Mouse (Mus musculus) left cerebral cortex, adult 11 months (tissue): ENCODE measurements at regions not wholly inside any gene's neighbourhood (a gene's known extent, or its start where the extent isn't known, plus 50 kb on each side); places are given as distances from the start of the nearest gene placed in this dataset.
A peak's percentile ranks its signal among the peaks of the same experiment; 100 is the strongest.
"Not testable (repeated sequence)": the region's sequence is repeated elsewhere in the genome, so short reads cannot be mapped to it uniquely, and the experiment has no call there.

Experiments
- DNase-seq: peaks from one replicate; pipeline ENCODE4 v3.0.0; 2022; ENCODE audit warnings: low spot score

DNA sequence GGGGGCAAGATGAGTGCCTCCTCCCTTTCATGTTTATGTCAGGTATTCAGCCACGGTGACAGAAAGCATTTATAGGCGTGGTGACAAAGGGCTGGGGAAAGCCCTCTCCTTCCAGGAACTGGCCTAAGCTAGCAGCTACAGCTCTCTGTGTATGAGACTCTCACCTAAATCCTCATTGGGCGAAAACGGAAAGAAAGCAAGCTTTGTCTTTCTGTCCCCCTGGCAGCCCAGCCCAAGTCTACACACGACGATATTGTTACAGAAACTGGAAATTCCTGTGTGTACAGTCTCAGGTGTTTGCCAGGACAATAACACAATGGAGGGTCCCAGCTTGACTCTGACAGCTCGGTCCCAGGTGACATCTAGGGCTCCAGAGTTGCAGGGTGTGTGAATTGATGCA, 60.0 kb downstream of the Dact2 start:
- no peak for DNase-seq

DNA sequence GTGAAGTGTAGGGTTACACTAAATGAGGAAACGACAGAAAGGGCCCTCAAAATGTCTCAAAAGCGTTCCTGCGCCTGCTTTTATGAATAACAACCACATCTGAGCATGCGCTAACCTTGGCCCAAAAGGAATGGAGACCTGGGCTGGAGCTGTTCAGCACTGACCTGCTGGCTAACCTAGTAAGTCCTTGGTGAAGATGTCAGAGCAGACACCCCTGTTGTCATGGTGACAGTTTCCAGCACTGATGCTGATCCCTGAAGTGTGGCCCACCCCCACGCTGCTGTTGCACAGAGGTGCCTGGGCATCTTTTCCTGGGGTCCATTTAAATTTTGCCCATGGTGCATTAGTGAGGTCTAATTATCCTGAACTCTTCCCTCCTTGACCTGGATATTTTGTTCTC, 62.4 kb downstream of the Dact2 start:
- no peak for DNase-seq

DNA sequence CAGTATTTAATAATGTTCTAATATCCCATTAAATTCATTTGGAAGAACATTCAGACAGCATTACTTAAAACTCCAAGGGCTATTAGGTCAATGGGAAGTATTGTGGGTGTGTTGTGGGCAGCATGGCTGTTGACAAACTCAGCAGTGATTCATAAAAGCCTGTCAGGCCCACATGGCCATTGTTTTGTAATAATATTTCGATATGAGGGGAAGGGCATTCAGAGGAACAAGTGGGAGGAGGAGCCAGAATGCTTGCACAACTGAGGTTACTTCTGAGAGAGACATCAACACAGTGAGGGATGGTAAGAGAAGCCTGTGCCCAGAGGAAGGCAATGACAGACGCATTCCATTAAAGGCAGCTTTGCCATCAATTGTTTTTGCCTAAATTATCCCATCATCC, 63.8 kb downstream of the Dact2 start:
- DNase-seq: no peak

DNA sequence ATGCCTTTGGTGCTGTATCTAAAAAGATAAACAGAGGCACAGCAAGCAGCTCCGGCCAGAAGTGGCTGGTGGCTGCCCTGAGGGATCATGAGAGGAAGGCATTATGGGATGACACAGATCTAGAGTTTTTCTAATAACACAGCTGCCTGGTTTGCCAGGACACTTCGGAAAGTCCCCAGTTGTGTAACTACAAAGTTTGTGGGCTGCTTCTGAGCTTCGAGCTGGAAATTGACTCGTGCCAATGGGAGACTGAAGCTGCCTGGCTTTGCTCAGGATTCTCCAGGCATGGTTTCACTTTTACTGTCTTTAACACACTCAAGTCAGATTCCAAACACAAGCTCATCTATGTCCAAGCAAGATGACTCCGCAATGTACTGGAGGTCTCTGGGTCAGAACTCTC, 65.2 kb downstream of the Dact2 start:
- DNase-seq: no peak

DNA sequence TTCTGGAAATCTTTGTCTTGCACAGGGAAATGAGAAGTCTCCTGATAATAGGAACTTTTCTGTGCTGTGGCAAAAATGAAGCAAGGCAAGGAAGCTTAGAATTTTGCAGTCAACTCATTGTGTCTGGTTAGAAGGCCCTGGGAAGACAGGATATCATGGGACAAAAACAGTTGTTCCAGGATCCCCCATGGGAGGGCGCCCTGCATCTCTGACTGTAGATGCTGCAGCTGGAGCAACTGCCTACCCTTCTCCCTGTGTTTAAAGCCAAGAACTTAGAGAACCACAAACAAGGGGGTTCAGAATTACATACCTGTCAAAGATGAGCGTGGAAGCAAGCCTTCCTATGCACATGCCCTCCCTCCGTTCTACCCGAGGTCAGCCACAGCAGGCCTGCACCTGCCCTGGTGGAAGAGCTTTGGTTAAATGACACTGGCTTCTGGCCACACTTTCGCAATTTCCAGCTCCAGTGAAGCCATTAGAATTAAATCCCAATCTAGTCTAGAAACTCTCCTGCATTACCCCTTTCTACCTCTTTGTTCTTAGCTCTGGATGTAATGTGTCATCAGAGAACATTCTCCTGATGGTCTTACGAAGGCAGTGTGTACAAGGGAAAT, 67.3 kb downstream of the Dact2 start:
- peak; percentile 83 for DNase-seq

DNA sequence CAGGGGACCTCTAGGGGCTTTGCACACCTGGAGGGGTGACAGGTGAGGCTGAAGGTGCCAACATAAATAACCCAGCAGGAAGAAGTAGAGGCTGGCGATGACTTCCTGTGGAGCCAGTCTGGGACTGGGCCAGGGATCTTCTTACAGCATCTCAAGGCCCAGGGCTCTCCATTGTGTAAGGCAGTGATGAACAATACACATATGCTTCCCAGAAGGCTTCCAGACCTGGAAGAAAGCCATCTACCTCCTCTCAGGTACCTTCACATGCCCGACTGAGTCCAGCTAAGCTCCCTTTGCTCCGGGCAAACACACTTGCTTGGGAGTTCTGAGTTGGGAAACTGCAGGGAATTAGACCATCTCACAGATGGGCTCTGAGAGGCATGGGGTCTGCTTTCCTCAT, 69.5 kb downstream of the Dact2 start:
- DNase-seq: no peak

DNA sequence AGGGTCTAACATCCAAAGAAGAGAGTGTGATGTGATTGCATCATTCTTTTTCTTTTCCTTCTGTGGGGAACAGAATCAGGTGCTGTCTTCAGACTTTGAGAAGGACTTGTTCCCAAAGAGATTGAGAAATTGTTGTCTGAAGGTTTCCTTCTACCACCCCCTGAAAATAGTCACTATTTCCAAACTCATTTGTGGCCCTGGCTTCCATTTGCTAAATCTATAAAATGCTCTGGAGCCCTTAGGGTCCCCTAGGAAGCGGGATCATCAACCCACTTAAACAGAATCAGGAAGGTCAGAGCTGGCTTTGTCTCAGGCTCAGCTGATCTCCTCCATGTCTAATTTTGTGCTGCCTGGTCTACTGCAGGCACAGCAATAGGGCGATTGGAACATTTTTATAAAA, 70.1 kb downstream of the Dact2 start:
- DNase-seq: no peak

DNA sequence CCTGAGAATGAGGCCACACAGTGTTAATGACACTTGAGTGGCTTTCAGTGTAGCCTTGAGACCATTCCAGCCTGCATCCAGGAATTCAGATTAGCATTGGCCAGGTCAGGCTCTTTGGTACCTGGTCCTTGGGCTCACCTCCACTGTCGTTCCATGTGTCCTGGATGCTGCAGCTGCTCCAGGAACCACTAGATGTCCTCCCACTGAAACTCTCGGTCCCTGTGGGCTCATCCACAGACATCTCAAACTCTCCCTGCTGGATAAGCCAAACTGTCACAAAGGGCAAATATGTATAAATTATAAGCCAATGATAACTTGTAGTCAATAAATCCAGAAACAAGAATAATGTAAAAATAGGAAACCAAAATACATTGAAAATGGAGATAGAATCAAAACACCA, 67.7 kb upstream of the Gm7358 start:
- not testable (repeated sequence) for DNase-seq

DNA sequence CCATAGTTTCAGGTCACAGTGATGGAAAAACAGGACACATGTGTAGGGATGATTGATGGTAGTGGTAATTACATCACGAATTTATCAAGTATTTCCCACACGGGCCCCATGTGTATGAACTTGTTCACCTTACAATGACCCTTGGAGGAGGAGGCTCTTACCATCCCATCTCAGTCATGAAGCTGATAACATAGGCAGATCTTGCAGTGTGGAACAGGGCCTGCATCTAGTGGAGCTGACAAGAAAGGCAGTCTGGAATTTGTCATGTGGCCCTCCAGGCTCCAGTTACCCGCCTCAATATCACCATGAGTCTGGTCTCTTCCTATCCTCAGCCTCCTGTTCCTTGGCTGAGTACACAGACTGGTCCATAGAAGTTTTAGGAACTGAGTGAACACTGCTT, 59.5 kb upstream of the Gm7358 start:
- no peak for DNase-seq

DNA sequence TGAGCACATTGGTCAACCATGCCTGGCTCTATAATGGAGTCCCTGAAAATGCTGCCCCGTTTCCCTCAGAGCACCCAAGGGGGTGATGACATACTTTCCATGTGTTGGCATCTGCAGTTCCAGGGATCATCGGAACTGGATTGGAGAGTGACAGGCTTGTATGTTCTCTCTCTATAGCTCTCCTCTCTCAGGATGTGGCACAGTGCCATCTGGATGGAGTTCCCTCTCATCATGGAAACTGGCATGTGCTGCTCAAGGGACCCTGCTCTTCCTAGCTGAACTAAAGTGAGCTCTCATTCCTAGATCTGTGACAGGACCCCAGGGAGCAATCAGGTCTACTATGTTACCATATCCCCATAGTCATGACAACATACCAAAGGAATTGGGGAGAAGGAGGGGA, 56.9 kb upstream of the Gm7358 start:
- no peak for DNase-seq

DNA sequence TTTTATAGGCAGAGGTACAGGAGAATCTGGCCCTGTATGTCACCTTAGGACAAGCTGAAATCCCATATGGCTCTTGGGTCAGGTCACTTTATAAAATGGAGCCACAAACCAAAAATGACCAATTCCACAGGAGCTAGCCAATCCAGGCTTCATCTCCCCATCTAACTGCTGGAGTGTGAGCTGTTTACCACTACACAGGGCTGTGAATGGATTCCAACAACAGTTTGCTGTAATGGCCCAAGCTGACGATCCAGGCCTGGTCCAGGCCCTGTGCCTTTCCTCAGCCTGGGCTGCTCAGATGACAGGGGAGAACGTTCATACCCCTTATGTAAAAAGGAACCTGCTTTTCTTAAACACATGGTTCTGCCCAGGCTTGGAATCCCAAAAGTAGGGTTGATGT, 55.5 kb upstream of the Gm7358 start:
- DNase-seq: no peak

DNA sequence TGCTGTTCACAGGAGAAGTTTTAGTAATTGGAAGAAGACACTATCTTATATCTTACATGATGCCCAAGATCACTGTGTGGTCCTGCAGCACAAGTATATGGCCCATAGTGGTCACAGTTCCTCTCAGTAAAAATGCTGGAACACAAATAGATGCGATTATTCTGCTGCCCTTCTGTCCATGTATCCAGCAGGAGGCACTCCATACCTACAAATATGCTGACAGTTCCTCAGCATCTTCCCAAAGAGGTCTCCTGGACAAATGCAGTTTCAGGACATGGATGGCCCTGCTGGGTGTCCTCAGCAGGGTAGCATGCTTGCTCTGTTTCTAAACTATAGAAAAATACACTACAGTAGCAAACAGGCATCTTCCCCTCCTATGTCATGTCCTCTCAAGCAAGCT, 52.4 kb upstream of the Gm7358 start:
- peak; percentile 13 for DNase-seq
